Mouse (Mus musculus) telencephalon, adult 2 months (tissue): ENCODE measurements around the gene Dnase2a.

ENCODE experiments used
- DNase-seq: peaks from one replicate; pipeline ENCODE4 v3.0.0-alpha.2; 2011; ENCODE audit warnings: low read depth, low spot score

Gene Dnase2a

GRCm38 (mm10) chr8:84970135-84970790, 61.9 kb downstream of the Dnase2a start:
- no peak for DNase-seq

- DNase-seq: no peak
Measured at GRCm38 (mm10) chr8:84970913-84971312, 62.6 kb downstream of the Dnase2a start.
